Mouse (Mus musculus) heart, postnatal 36 days (tissue): ENCODE data around the gene Rrp9. TPM values are rescaled to one million over a fixed set of nuclear protein-coding genes. Genes with fewer than 3 reads are reported as not detected.

ENCODE experiments used
- DNase-seq, 2 experiments: peaks; one replicate each; pipeline ENCODE4 v3.0.0; 2021 to 2022
- intact Hi-C: fragments of 180-260 bp; cut with DNase I; formaldehyde crosslinking; loops from one replicate; pipeline ENCODE4 v1.15.1; 2025
- total RNA-seq, 2 experiments: library from RNA; stranded (reverse); gene quantifications; 2 replicates each; pipeline ENCODE4 v1.2.3; 2021

Gene Rrp9
- total RNA-seq, 2 experiments from 2014 or later: 24.9 to 27.7 TPM

GRCm38 (mm10) chr9:106454888-106455681 lies 20.7 kb upstream of the Rrp9 start:
- DNase-seq: no peak
- intact Hi-C loops: no loop called here

GRCm38 (mm10) chr9:106456325-106457162 lies 19.2 kb upstream of the Rrp9 start:
- intact Hi-C loops: no loop called here
- DNase-seq: no peak

DNA sequence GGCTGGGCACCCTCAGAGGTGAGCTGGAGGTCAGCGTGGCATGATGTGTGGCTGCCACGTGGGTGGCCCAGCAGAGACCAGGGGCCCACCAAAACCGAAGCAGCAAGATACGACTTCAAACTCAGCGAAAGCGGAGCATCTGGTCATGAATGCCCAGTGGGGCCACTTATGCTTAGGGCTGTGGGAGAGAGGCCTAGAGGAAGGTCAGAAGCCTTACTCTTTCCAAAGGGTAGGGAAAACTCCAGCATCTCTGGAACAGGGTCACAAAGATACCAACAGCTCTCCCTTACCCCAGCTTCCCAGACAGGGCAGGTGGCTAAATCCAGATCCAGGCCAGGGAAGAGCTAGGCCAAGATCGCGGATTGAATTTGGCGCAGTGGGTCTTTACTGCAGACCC lies 18.6 kb upstream of the Rrp9 start:
- DNase-seq: no peak
- intact Hi-C loops: no loop called here

- intact Hi-C loops: no loop called here
- DNase-seq: no peak
These were observed 17.8 kb upstream of the Rrp9 start for GRCm38 (mm10) chr9:106457920-106458319.

DNA sequence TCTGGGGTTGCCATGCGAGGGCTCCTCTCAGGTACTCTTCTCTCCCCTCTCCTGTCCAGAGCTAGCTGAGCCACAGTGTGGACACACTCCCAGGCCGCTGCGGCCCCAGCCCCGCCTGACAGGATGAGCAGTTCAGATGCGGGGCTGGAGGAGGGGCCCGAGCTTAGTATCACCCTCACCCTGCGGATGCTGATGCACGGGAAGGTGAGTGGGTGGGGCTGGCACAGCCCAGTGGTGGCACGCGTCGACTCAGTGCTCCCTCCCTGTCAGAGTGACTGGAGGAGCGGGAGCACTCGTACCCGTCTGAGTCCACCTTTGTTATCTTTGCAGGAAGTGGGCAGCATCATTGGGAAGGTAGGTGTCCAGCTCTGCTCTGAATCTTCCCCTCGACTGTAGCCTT lies 15.8 kb upstream of the Rrp9 start:
- DNase-seq: no peak
- intact Hi-C loops: no loop called here

DNA sequence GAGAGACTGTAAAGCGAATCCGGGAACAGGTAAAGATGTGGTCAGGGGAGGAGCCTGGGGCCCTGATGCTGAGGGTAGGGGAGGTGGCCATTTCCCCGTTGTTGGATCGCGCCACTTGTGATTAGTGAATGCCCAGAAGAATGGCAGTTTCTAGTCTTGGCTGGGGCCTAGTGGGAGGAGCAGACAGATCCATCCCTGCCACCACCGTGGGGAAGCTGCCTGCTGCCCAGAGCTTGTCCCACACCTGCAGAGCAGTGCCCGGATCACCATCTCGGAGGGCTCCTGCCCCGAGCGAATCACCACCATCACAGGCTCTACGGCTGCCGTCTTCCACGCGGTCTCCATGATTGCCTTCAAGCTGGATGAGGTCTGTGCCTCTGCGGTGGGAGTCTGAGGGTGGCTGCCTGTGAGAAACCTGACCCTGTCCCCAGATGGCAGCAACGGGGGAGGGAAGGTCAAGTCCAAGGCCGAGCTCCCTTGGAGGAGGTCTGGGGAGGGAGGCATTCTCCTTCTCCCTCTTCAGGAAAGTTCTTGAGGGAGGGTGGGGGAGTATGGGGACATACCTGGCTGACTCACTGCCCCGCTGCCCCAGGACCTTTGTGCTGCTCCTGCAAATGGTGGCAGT lies 15.2 kb upstream of the Rrp9 start:
- DNase-seq: no peak
- intact Hi-C loops: no loop called here

DNA sequence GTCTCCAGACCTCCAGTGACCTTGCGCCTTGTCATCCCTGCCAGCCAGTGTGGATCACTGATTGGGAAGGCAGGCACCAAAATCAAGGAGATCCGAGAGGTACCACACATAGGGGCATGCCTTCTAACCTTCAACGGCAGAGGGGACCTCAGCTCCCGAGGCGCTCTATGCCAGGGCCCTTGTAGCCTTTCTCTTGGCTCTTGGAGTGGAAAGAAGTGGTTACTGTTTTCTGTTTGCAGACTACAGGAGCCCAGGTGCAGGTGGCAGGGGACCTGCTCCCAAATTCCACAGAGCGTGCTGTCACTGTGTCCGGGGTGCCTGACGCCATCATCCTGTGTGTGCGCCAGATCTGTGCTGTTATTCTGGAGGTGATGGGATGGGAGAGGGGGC lies 14.7 kb upstream of the Rrp9 start:
- intact Hi-C loops: no loop called here
- DNase-seq: no peak

GRCm38 (mm10) chr9:106461641-106462429 lies 13.9 kb upstream of the Rrp9 start:
- DNase-seq: no peak
- intact Hi-C loops: no loop called here

GRCm38 (mm10) chr9:106462430-106462800 lies 13.3 kb upstream of the Rrp9 start:
- DNase-seq: no peak
- intact Hi-C loops: no loop called here

- no peak for DNase-seq
- intact Hi-C loops: no loop called here
These were observed 12.4 kb upstream of the Rrp9 start for GRCm38 (mm10) chr9:106463122-106464063.

- intact Hi-C loops: no loop called here
- DNase-seq: peak; percentile 52 to 68
These were observed 10.8 kb upstream of the Rrp9 start for GRCm38 (mm10) chr9:106464751-106465541.

GRCm38 (mm10) chr9:106465571-106466200 lies 10.1 kb upstream of the Rrp9 start, which contains the start of gene Gpr62:
Gene Gpr62, minus strand, starts transcription at chr9:106465938.
- intact Hi-C loops: no loop called here

GRCm38 (mm10) chr9:106466721-106467120 lies 9.0 kb upstream of the Rrp9 start:
- intact Hi-C loops: no loop called here
- DNase-seq: no peak

More at GRCm38 (mm10) chr9:106465571-106466200, 10.1 kb upstream of the Rrp9 start, which contains the start of gene Gpr62:
- DNase-seq: no peak

DNA sequence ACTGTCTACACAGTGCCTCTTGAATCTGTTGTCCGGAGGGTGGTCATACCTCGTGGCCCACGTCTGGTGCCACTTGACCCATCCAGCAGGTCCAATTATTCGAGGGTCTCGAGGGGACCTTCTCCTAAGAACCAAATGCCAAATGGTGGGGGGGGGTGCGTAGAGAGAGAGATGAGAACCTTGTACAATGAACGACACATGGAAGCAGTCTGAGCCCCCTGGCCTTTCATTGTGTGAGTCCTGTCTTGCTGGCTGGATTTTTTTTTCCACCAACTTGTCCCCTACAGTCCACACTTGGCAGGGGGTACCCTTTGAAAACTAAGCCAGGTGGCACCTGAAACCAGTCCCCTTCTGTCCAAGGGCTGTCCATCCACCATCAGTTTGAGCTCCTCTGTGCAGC lies 8.0 kb upstream of the Rrp9 start:
- no peak for DNase-seq
- intact Hi-C loops: no loop called here

- intact Hi-C loops: no loop called here
- DNase-seq: no peak
These were observed 6.4 kb upstream of the Rrp9 start for GRCm38 (mm10) chr9:106469317-106469716.

DNA sequence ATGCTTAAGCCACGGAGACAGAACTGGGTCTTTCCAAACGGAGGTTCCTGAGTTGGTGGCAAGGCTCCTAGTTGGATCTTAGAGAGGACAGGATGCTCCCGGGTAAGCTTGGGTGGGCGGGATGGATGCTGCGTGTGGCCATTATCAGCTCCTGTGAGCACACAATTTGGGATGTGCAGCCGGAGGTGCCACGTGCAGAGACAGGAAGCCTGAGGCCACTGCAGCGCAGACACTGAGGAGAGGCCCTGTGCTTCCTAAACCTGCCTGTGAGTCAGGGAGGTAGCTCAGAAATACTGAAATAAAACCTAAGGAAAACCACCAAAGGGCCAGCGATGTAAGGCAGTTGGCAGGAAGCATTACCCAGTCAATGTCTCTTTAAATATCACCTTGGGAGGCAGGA lies 6.0 kb upstream of the Rrp9 start:
- intact Hi-C loops: no loop called here
- no peak for DNase-seq

GRCm38 (mm10) chr9:106470991-106471750 lies 4.6 kb upstream of the Rrp9 start:
- intact Hi-C loops: no loop called here
- no peak for DNase-seq
